ENCODE assay signal across 13 mouse cellular contexts in the genomic region with DNA sequence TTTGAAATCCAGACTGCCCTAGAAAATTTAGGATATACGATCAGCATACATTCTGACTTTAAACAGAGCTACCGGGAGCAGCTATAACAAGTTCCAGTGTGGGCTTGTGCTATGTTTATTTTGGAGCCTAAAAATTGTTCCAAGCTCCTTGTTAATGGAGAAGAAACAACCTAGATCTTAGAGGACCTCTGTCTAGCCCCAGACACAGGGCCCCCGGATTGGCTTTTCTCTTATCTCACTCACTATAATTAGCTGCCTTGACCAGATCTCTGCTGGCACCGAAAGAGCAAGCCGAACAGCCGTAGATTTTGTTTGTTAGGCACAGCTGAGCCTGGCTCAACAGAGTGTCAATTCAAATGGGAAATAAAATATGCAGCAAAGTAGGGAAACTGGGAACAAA. TPM values are rescaled to one million over a fixed set of nuclear protein-coding genes. Genes with fewer than 3 reads are reported as not detected.
DNase-seq lines count a peak whose midpoint lies in the region; ATAC-seq and TF ChIP-seq lines count a peak whose summit lies in the region.
"Had no signal": no experiment of that assay in that cellular context is flagged by ENCODE, and none has a peak within 500 bp of the region (broad histone marks: within the 10 kb centered on the region; RNA-seq: fewer than 3 reads in every experiment).

No protein-coding gene starts in this region.

- no peaks in the 10 kb centered on the region for H3K36me3 ChIP-seq in kidney, embryonic 15.5 days
- H3K36me3 ChIP-seq in heart, embryonic 13.5 days = no peaks in the 10 kb centered on the region
- no peaks in the 10 kb centered on the region for H3K36me3 ChIP-seq in limb, embryonic 14.5 days (ENCODE audit: control insufficient read depth, insufficient read depth, low read length)
- H3K36me3 ChIP-seq: limb, embryonic 12.5 days had no signal

- H3K4me3 ChIP-seq in kidney, embryonic 15.5 days (replicated peaks) = no peak overlapping the region
- H3K4me3 ChIP-seq in heart, embryonic 13.5 days = peak overlapping the region; percentile 24
- no peak overlapping the region for H3K4me3 ChIP-seq in limb, embryonic 14.5 days (replicated peaks; ENCODE audit: low read length)
- H3K4me3 ChIP-seq: limb, embryonic 12.5 days had no signal

- peak overlapping the region; percentile 46; the same call in 1 of the 2 replicates for H3K27ac ChIP-seq in kidney, embryonic 15.5 days
- H3K27ac ChIP-seq in heart, embryonic 13.5 days (replicated peaks) = peak overlapping the region; percentile 90
- 0 out of 2 replicates have a peak overlapping the region, but pooled peaks have one; percentile 55 for H3K27ac ChIP-seq in limb, embryonic 14.5 days (replicated peaks; ENCODE audit: low read depth, low read length)
- H3K27ac ChIP-seq: limb, embryonic 12.5 days had no signal

- no peaks in the 10 kb centered on the region for H3K27me3 ChIP-seq in kidney, embryonic 15.5 days
- no peaks in the 10 kb centered on the region for H3K27me3 ChIP-seq in heart, embryonic 13.5 days (replicated peaks)
- H3K27me3 ChIP-seq in limb, embryonic 14.5 days (ENCODE audit: control insufficient read depth, insufficient read depth, low read length) = no peaks in the 10 kb centered on the region
- H3K27me3 ChIP-seq: limb, embryonic 12.5 days had no signal

- ATAC-seq in kidney, embryonic 15.5 days (replicated peaks; ENCODE audit: low FRiP score) = no peak
- ATAC-seq in heart, embryonic 13.5 days (ENCODE audit: extremely low read depth, insufficient number of reproducible peaks, low FRiP score, low TSS enrichment) = no peak
- no peak for ATAC-seq in limb, embryonic 14.5 days (ENCODE audit: low FRiP score, low read depth)

- H3K9me3 ChIP-seq in kidney, embryonic 15.5 days (replicated peaks) = no peaks in the 10 kb centered on the region
- no peaks in the 10 kb centered on the region for H3K9me3 ChIP-seq in heart, embryonic 13.5 days
- H3K9me3 ChIP-seq in limb, embryonic 14.5 days (ENCODE audit: control insufficient read depth, low read length) = no peaks in the 10 kb centered on the region
- H3K9me3 ChIP-seq: limb, embryonic 12.5 days had no signal

- no peak for TF ChIP-seq POLR2A in limb, embryonic 14.5 days (IDR thresholded peaks at IDR 0.05; ENCODE audit: borderline replicate concordance, extremely low read depth, insufficient read depth, insufficient read length)

- peaks cover 4% of the 10 kb centered on the region; the same call in 1 of the 2 replicates for H3K4me1 ChIP-seq in kidney, embryonic 15.5 days
- peaks cover 43% of the 10 kb centered on the region for H3K4me1 ChIP-seq in heart, embryonic 13.5 days
- H3K4me1 ChIP-seq in limb, embryonic 14.5 days (ENCODE audit: control insufficient read depth, insufficient read depth, low read length) = no peaks in the 10 kb centered on the region
- H3K4me1 ChIP-seq: limb, embryonic 12.5 days had no signal

- H3K9ac ChIP-seq in kidney, embryonic 15.5 days = no peak overlapping the region
- H3K9ac ChIP-seq in heart, embryonic 13.5 days = peak overlapping the region; percentile 56
- H3K9ac ChIP-seq in limb, embryonic 14.5 days (ENCODE audit: low read depth, low read length, severe bottlenecking) = no peak overlapping the region
- H3K9ac ChIP-seq: limb, embryonic 12.5 days had no signal

- WGBS in kidney, embryonic 15.5 days = 54% methylated on average over 6 of the region's 6 CpGs
- WGBS in heart, embryonic 13.5 days = 13% methylated on average over 6 of the region's 6 CpGs
- WGBS in limb, embryonic 14.5 days = 30% methylated on average over 6 of the region's 6 CpGs

- no peak for DNase-seq in kidney, adult 18-20 months
- DNase-seq in right cerebral cortex, adult 18-20 months = peak; percentile 56
- no peak for DNase-seq in right cerebral cortex, postnatal 14 days
- DNase-seq in limb, embryonic 14.5 days (ENCODE audit: low spot score) = no peak
- no peak for DNase-seq in Muller cell, postnatal 12 days (ENCODE audit: inconsistent ontology term)
- no peak for DNase-seq in kidney, postnatal 10 days
- DNase-seq: cerebellum, adult 11-12 months; kidney, adult 2 months; spleen, adult 18-20 months; thymus, postnatal 4 days had no signal

- no peak overlapping the region for H3K4me2 ChIP-seq in kidney, embryonic 15.5 days
- H3K4me2 ChIP-seq in heart, embryonic 13.5 days = peak overlapping the region; percentile 52
- no peak overlapping the region for H3K4me2 ChIP-seq in limb, embryonic 14.5 days (replicated peaks; ENCODE audit: low read depth, low read length, severe bottlenecking)
- H3K4me2 ChIP-seq: limb, embryonic 12.5 days had no signal

RNA-seq across cellular contexts. Expression of gene Herpud2, which starts 50.1 kb away (rescaled TPM):
- 32.4 and 32.7 TPM in 2 replicates for polyA plus RNA-seq in kidney, embryonic 15.5 days (2015; fragmentation: Nextera tagmentation; extraction: Ambion mirVana)
- 25.9 and 27.7 TPM in 2 replicates for polyA plus RNA-seq in heart, embryonic 13.5 days (2015; fragmentation: Nextera tagmentation; extraction: Ambion mirVana)
- 32.8 and 42.1 TPM in 2 replicates for polyA plus RNA-seq in limb, embryonic 14.5 days (2012; rRNA removed)
- polyA plus RNA-seq in limb, embryonic 14.5 days (2014; fragmentation: Nextera tagmentation; extraction: Ambion mirVana) = 33.8 and 39.3 TPM in 2 replicates

RNA-seq across cellular contexts. Expression of gene Sept7, which starts 50.6 kb away (rescaled TPM):
- 318 and 325 TPM in 2 replicates for polyA plus RNA-seq in kidney, embryonic 15.5 days (2015; fragmentation: Nextera tagmentation; extraction: Ambion mirVana)
- polyA plus RNA-seq in heart, embryonic 13.5 days (2015; fragmentation: Nextera tagmentation; extraction: Ambion mirVana) = 247 and 264 TPM in 2 replicates
- polyA plus RNA-seq in limb, embryonic 14.5 days (2012; rRNA removed) = 93.2 and 129 TPM in 2 replicates
- 288 and 295 TPM in 2 replicates for polyA plus RNA-seq in limb, embryonic 14.5 days (2014; fragmentation: Nextera tagmentation; extraction: Ambion mirVana)
